Mouse (Mus musculus): Measurements from ENCODE around the gene Tatdn3. TPM values are rescaled to one million over a fixed set of nuclear protein-coding genes. Genes with fewer than 3 reads are reported as not detected.
"Not testable (repeated sequence)": the region's sequence is repeated elsewhere in the genome, so short reads cannot be mapped to it uniquely, and the experiment has no call there.

Gene Tatdn3
- polyA plus RNA-seq, 1 experiment from 2014 or later, result 14.7 TPM

- under 1% methylated on average over 50 of the region's 50 CpGs for WGBS
- Histone ChIP-seq H3K9me3 (replicated peaks) (no peaks in the 10 kb centered on the region), H3K27me3 (no peaks in the 10 kb centered on the region), H3K9ac (peak within 1 kb of the TSS; percentile 65), H3K4me2 (replicated peaks) (peak within 1 kb of the TSS; percentile 89), H3K36me3 (0 out of 2 replicates have a peak, but pooled peaks cover 6% of the 10 kb centered on the region), H3K27ac (replicated peaks) (peak within 1 kb of the TSS; percentile 86), H3K4me3 (replicated peaks) (peak within 1 kb of the TSS; percentile 67), H3K4me1 (peaks cover 18% of the 10 kb centered on the region)
- peak; percentile 99 for ATAC-seq (ENCODE audit: insufficient number of reproducible peaks, low FRiP score, low TSS enrichment, low read depth)
These were observed 36.6 kb downstream of the Tatdn3 start, which contains the start of gene Flvcr1 for GRCm38 (mm10) chr1:191026021-191026713. Flvcr1 (minus strand) TSS chr1:191026158.

GRCm38 (mm10) chr1:191025016-191026012 is 37.4 kb downstream of the Tatdn3 start:
- H3K27ac ChIP-seq (replicated peaks), result peak overlapping the region; percentile 86
- peaks cover 18% of the 10 kb centered on the region for H3K4me1 ChIP-seq
- 2% methylated on average over 69 of the region's 69 CpGs for WGBS
- no peaks in the 10 kb centered on the region for H3K27me3 ChIP-seq
- 0 out of 2 replicates have a peak, but pooled peaks cover 6% of the 10 kb centered on the region for H3K36me3 ChIP-seq
- ATAC-seq (ENCODE audit: insufficient number of reproducible peaks, low FRiP score, low TSS enrichment, low read depth), result peak; percentile 40; the same call in 1 of the 2 replicates
- peak overlapping the region; percentile 89 for H3K4me2 ChIP-seq (replicated peaks)
- H3K4me3 ChIP-seq (replicated peaks), result peak overlapping the region; percentile 67
- H3K9me3 ChIP-seq (replicated peaks), result no peaks in the 10 kb centered on the region
- H3K9ac ChIP-seq, result peak overlapping the region; percentile 65

DNA sequence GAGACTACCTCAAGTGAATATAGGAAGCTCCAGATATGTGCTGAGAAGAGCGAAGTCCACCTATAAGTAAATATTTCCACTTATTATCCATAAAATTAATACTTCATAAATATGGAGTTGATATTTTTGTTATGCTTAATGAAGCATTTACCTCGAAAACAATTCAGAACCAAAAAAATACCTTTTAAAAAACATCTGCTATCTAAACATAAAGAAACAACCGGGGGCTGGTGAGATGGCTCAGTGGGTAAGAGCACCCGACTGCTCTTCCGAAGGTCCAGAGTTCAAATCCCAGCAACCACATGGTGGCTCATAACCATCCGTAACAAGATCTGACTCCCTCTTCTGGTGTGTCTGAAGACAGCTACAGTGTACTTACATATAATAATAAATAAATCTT is 38.9 kb downstream of the Tatdn3 start:
- not testable (repeated sequence) for H3K9ac ChIP-seq; H3K9me3 ChIP-seq (replicated peaks); H3K27ac ChIP-seq (replicated peaks); H3K27me3 ChIP-seq; H3K4me2 ChIP-seq (replicated peaks); ATAC-seq (ENCODE audit: insufficient number of reproducible peaks, low FRiP score, low TSS enrichment, low read depth); H3K4me3 ChIP-seq (replicated peaks); H3K36me3 ChIP-seq
- peaks cover 18% of the 10 kb centered on the region for H3K4me1 ChIP-seq
- 92% methylated on average over 5 of the region's 6 CpGs for WGBS

GRCm38 (mm10) chr1:191023140-191023539 is 39.6 kb downstream of the Tatdn3 start:
- no peak overlapping the region for H3K4me2 ChIP-seq (replicated peaks)
- 0 out of 2 replicates have a peak, but pooled peaks cover 6% of the 10 kb centered on the region for H3K36me3 ChIP-seq
- H3K27me3 ChIP-seq, result no peaks in the 10 kb centered on the region
- no peak overlapping the region for H3K9ac ChIP-seq
- no peak for ATAC-seq (ENCODE audit: insufficient number of reproducible peaks, low FRiP score, low TSS enrichment, low read depth)
- 62% methylated on average over 2 of the region's 2 CpGs for WGBS
- H3K4me3 ChIP-seq (replicated peaks), result no peak overlapping the region
- no peaks in the 10 kb centered on the region for H3K9me3 ChIP-seq (replicated peaks)
- peaks cover 18% of the 10 kb centered on the region for H3K4me1 ChIP-seq
- H3K27ac ChIP-seq (replicated peaks), result no peak overlapping the region

DNA sequence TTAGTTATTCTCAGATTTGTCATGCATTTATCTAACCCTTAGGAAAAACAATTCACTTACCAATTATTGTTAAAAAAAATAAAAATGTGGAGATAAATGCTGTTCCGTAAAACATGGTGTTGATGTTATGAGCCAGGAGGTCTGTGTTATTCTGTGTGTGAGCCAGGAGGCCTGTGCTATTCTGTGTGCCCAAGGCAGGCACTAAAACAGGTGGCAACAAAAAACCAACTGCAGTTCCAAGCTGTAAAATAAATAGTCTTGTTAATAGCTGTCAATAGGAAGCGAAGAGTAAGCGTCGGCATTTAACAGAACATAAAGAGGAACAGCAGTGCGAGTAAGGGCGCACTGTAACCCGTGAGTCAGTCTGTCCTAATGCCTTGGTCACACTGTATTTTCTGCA is 41.7 kb downstream of the Tatdn3 start:
- Histone ChIP-seq H3K9ac (no peak overlapping the region), H3K4me1 (peaks cover 11% of the 10 kb centered on the region; the same call in 1 of the 2 replicates), H3K4me3 (replicated peaks) (no peak overlapping the region), H3K27me3 (no peaks in the 10 kb centered on the region), H3K27ac (replicated peaks) (peak overlapping the region; percentile 23; the same call in 1 of the 2 replicates), H3K9me3 (replicated peaks) (no peaks in the 10 kb centered on the region), H3K4me2 (replicated peaks) (no peak overlapping the region), H3K36me3 (peaks cover 12% of the 10 kb centered on the region; the same call in 1 of the 2 replicates)
- 70% methylated on average over 7 of the region's 7 CpGs for WGBS
- ATAC-seq (ENCODE audit: insufficient number of reproducible peaks, low FRiP score, low TSS enrichment, low read depth), result no peak

- 53% methylated on average over 3 of the region's 3 CpGs for WGBS
- H3K27ac ChIP-seq (replicated peaks), result no peak overlapping the region
- no peak for ATAC-seq (ENCODE audit: insufficient number of reproducible peaks, low FRiP score, low TSS enrichment, low read depth)
- H3K9ac ChIP-seq, result no peak overlapping the region
- H3K4me1 ChIP-seq, result peaks cover 9% of the 10 kb centered on the region; the same call in 1 of the 2 replicates
- no peak overlapping the region for H3K4me2 ChIP-seq (replicated peaks)
- peaks cover 12% of the 10 kb centered on the region; the same call in 1 of the 2 replicates for H3K36me3 ChIP-seq
- no peaks in the 10 kb centered on the region for H3K9me3 ChIP-seq (replicated peaks)
- no peak overlapping the region for H3K4me3 ChIP-seq (replicated peaks)
- H3K27me3 ChIP-seq, result no peaks in the 10 kb centered on the region
These were observed 42.4 kb downstream of the Tatdn3 start for GRCm38 (mm10) chr1:191020217-191020924.

GRCm38 (mm10) chr1:191019803-191020202 is 42.9 kb downstream of the Tatdn3 start:
- H3K9me3 ChIP-seq (replicated peaks), result no peaks in the 10 kb centered on the region
- WGBS, result 88% methylated on average over 5 of the region's 5 CpGs
- H3K9ac ChIP-seq, result no peak overlapping the region
- 0 out of 2 replicates have a peak, but pooled peaks cover 4% of the 10 kb centered on the region for H3K4me1 ChIP-seq
- H3K36me3 ChIP-seq, result peaks cover 16% of the 10 kb centered on the region; the same call in 1 of the 2 replicates
- no peak overlapping the region for H3K27ac ChIP-seq (replicated peaks)
- H3K4me2 ChIP-seq (replicated peaks), result no peak overlapping the region
- no peaks in the 10 kb centered on the region for H3K27me3 ChIP-seq
- ATAC-seq (ENCODE audit: insufficient number of reproducible peaks, low FRiP score, low TSS enrichment, low read depth), result no peak
- no peak overlapping the region for H3K4me3 ChIP-seq (replicated peaks)

DNA sequence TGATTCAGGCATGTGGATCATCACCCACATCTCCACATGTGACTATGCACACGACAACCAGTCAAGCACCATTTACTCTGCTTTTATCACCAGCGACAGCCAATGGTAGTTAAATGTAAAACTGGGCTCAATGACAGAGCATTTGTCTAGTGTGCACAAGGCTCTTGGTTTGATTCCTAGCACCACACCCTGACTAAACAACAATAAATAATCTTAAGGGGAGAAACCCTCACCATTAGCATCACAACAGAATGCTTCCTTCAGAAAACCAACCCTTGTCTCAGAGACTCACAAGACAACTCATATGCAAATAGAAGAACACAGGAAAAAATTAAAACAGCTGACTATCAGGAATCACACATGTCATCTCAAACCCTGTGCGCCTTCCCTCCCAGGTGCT is 48.5 kb downstream of the Tatdn3 start:
- 94% methylated on average over 3 of the region's 3 CpGs for WGBS
- ATAC-seq (ENCODE audit: insufficient number of reproducible peaks, low FRiP score, low TSS enrichment, low read depth), result no peak
- Histone ChIP-seq H3K9ac (no peak overlapping the region), H3K4me3 (replicated peaks) (no peak overlapping the region), H3K27me3 (no peaks in the 10 kb centered on the region), H3K9me3 (replicated peaks) (no peaks in the 10 kb centered on the region), H3K27ac (replicated peaks) (no peak overlapping the region), H3K4me1 (no peaks in the 10 kb centered on the region), H3K36me3 (peaks cover 47% of the 10 kb centered on the region), H3K4me2 (replicated peaks) (no peak overlapping the region)

GRCm38 (mm10) chr1:191008707-191009106 is 54.0 kb downstream of the Tatdn3 start:
- H3K9me3 ChIP-seq (replicated peaks), result no peaks in the 10 kb centered on the region
- ATAC-seq (ENCODE audit: insufficient number of reproducible peaks, low FRiP score, low TSS enrichment, low read depth), result no peak
- H3K4me3 ChIP-seq (replicated peaks), result no peak overlapping the region
- no peak overlapping the region for H3K4me2 ChIP-seq (replicated peaks)
- 98% methylated on average over 5 of the region's 5 CpGs for WGBS
- no peak overlapping the region for H3K9ac ChIP-seq
- peaks cover 63% of the 10 kb centered on the region for H3K36me3 ChIP-seq
- H3K4me1 ChIP-seq, result no peaks in the 10 kb centered on the region
- H3K27ac ChIP-seq (replicated peaks), result no peak overlapping the region
- H3K27me3 ChIP-seq, result no peaks in the 10 kb centered on the region

DNA sequence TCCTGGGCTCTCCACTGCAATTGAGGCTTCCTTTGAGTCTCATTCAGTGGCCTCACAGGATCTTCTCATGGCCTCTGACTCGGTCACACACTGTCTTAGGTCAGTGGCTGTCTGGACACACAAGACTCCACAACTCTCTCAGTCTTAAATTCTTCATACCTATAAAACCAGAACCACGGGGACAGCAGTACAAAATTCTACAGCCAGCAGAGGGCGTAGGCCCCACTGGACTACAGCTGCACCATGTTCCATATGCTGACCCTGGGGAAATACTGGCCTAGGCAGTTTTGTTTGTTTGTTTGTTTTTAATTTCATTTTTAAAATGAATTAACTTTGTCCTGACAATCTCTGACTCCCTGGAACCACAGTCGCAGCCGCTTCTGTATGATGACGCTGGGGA is 60.5 kb downstream of the Tatdn3 start:
- peaks cover 15% of the 10 kb centered on the region for H3K36me3 ChIP-seq
- H3K27me3 ChIP-seq, result no peaks in the 10 kb centered on the region
- H3K9me3 ChIP-seq (replicated peaks), result 0 out of 2 replicates have a peak, but pooled peaks cover 7% of the 10 kb centered on the region
- no peak overlapping the region for H3K27ac ChIP-seq (replicated peaks)
- H3K4me2 ChIP-seq (replicated peaks), result no peak overlapping the region
- no peak overlapping the region for H3K9ac ChIP-seq
- 67% methylated on average over 6 of the region's 6 CpGs for WGBS
- no peak for ATAC-seq (ENCODE audit: insufficient number of reproducible peaks, low FRiP score, low TSS enrichment, low read depth)
- H3K4me1 ChIP-seq, result no peaks in the 10 kb centered on the region
- no peak overlapping the region for H3K4me3 ChIP-seq (replicated peaks)
